Mouse (Mus musculus): ENCODE measurements around the gene Tyw5. TPM values are rescaled to one million over a fixed set of nuclear protein-coding genes. Genes with fewer than 3 reads are reported as not detected.

The Tyw5 gene
- polyA plus RNA-seq, 1 experiment from 2014 or later = 11.6 TPM

DNA sequence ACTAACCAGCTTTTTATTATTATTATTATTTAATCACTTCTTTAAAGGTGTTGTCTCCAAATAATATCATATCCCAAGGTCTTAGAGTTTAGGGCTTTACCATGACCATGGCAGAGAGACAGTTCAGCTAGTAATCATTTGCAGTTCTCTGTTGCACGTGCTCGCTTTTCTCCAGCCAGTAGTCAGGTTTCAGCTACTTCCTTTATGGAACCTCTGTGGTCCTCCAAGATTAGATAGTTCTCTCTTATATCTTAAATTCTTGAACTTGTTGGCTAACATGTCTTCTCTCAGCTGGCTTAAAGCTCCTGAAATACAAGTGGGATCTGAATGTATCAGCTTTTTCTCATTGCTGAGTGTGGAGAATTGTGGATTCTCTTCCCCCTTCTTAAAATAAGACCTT lies 2.1 kb upstream of the Tyw5 start:
- TF ChIP-seq EP300 (IDR thresholded peaks at IDR 0.05; ENCODE audit: low read depth) (no peak), CTCF (IDR thresholded peaks at IDR 0.05; ENCODE audit: low read depth) (no peak)
- Histone ChIP-seq H3K36me3 (replicated peaks; ENCODE audit: insufficient read depth, low read length) (peaks cover 23% of the 10 kb centered on the region), H3K27me3 (ENCODE audit: insufficient read depth, low read length) (no peaks in the 10 kb centered on the region), H3K9ac (replicated peaks) (no peak overlapping the region), H3K4me1 (ENCODE audit: insufficient read depth) (peaks cover 18% of the 10 kb centered on the region), H3K9me3 (ENCODE audit: low read length) (no peaks in the 10 kb centered on the region), H3K4me2 (ENCODE audit: low read depth, low read length) (no peak overlapping the region), H3K4me3 (ENCODE audit: low read depth, low read length) (no peak overlapping the region), H3K27ac (ENCODE audit: low read depth) (no peak overlapping the region)
- DNase-seq (no peak), ATAC-seq (no peak)
- 65% methylated on average over 2 of the region's 2 CpGs for WGBS (ENCODE audit: insufficient replicate concordance)

- Histone ChIP-seq H3K9ac (replicated peaks) (no peak overlapping the region), H3K4me1 (ENCODE audit: insufficient read depth) (peaks cover 8% of the 10 kb centered on the region), H3K4me2 (ENCODE audit: low read depth, low read length) (no peak overlapping the region), H3K9me3 (ENCODE audit: low read length) (no peaks in the 10 kb centered on the region), H3K36me3 (replicated peaks; ENCODE audit: insufficient read depth, low read length) (peaks cover 7% of the 10 kb centered on the region), H3K27ac (ENCODE audit: low read depth) (no peak overlapping the region), H3K4me3 (ENCODE audit: low read depth, low read length) (no peak overlapping the region), H3K27me3 (ENCODE audit: insufficient read depth, low read length) (no peaks in the 10 kb centered on the region)
- TF ChIP-seq CTCF (IDR thresholded peaks at IDR 0.05; ENCODE audit: low read depth) (no peak), EP300 (IDR thresholded peaks at IDR 0.05; ENCODE audit: low read depth) (no peak)
- ATAC-seq = no peak
- DNase-seq = no peak
- 86% methylated on average over 5 of the region's 5 CpGs for WGBS (ENCODE audit: insufficient replicate concordance)
Observed at GRCm38 (mm10) chr1:57402116-57402515, 4.8 kb downstream of the Tyw5 start.

GRCm38 (mm10) chr1:57400877-57401276 lies 6.0 kb downstream of the Tyw5 start:
- Histone ChIP-seq H3K4me3 (ENCODE audit: low read depth, low read length) (no peak overlapping the region), H3K9me3 (ENCODE audit: low read length) (no peaks in the 10 kb centered on the region), H3K27ac (ENCODE audit: low read depth) (no peak overlapping the region), H3K9ac (replicated peaks) (no peak overlapping the region), H3K27me3 (ENCODE audit: insufficient read depth, low read length) (no peaks in the 10 kb centered on the region), H3K36me3 (replicated peaks; ENCODE audit: insufficient read depth, low read length) (peaks cover 12% of the 10 kb centered on the region), H3K4me1 (ENCODE audit: insufficient read depth) (peaks cover 6% of the 10 kb centered on the region), H3K4me2 (ENCODE audit: low read depth, low read length) (no peak overlapping the region)
- no peak for ATAC-seq
- WGBS (ENCODE audit: insufficient replicate concordance) = 82% methylated on average over 2 of the region's 2 CpGs
- TF ChIP-seq EP300 (IDR thresholded peaks at IDR 0.05; ENCODE audit: low read depth) (no peak), CTCF (IDR thresholded peaks at IDR 0.05; ENCODE audit: low read depth) (no peak)
- DNase-seq = no peak

DNA sequence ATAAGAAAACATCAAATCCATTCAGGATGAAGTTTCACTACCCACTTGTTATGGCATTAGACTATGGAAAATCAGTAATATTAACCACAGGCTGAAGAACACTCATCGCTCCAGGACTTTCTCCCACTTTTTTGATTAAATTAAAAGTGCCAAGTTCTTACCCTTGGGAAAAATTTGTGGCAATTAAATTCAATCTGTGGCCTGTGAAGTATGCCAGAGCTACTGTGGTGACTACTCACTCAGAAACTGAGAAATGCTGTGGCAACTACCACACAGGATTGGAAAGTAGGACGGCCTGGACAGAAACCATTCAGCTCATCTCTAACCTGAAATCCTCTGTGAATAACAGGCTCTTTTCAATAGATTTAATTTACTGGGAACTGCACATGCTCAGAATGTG lies 6.6 kb downstream of the Tyw5 start:
- WGBS (ENCODE audit: insufficient replicate concordance) = 97% methylated on average over 2 of the region's 2 CpGs
- H3K4me1 ChIP-seq (ENCODE audit: insufficient read depth) = peaks cover under 1% of the 10 kb centered on the region
- H3K36me3 ChIP-seq (replicated peaks; ENCODE audit: insufficient read depth, low read length) = peaks cover 12% of the 10 kb centered on the region
- ATAC-seq (no peak), DNase-seq (no peak)
- H3K4me3 ChIP-seq (ENCODE audit: low read depth, low read length) = no peak overlapping the region
- TF ChIP-seq CTCF (IDR thresholded peaks at IDR 0.05; ENCODE audit: low read depth) (no peak), EP300 (IDR thresholded peaks at IDR 0.05; ENCODE audit: low read depth) (no peak)
- no peak overlapping the region for H3K4me2 ChIP-seq (ENCODE audit: low read depth, low read length)
- no peaks in the 10 kb centered on the region for H3K27me3 ChIP-seq (ENCODE audit: insufficient read depth, low read length)
- H3K27ac ChIP-seq (ENCODE audit: low read depth) = no peak overlapping the region
- H3K9ac ChIP-seq (replicated peaks) = no peak overlapping the region
- no peaks in the 10 kb centered on the region for H3K9me3 ChIP-seq (ENCODE audit: low read length)

GRCm38 (mm10) chr1:57394051-57394450 lies 12.8 kb downstream of the Tyw5 start:
- no peak overlapping the region for H3K27ac ChIP-seq (ENCODE audit: low read depth)
- no peak overlapping the region for H3K4me2 ChIP-seq (ENCODE audit: low read depth, low read length)
- DNase-seq (peak; percentile 59), ATAC-seq (no peak)
- peaks cover 4% of the 10 kb centered on the region; the same call in 1 of the 2 replicates for H3K4me1 ChIP-seq (ENCODE audit: insufficient read depth)
- H3K9me3 ChIP-seq (ENCODE audit: low read length) = no peaks in the 10 kb centered on the region
- peaks cover 8% of the 10 kb centered on the region for H3K36me3 ChIP-seq (replicated peaks; ENCODE audit: insufficient read depth, low read length)
- no peak overlapping the region for H3K9ac ChIP-seq (replicated peaks)
- H3K4me3 ChIP-seq (ENCODE audit: low read depth, low read length) = no peak overlapping the region
- 54% methylated on average over 3 of the region's 3 CpGs for WGBS (ENCODE audit: insufficient replicate concordance)
- H3K27me3 ChIP-seq (ENCODE audit: insufficient read depth, low read length) = no peaks in the 10 kb centered on the region
- TF ChIP-seq CTCF (IDR thresholded peaks at IDR 0.05; ENCODE audit: low read depth) (peak; percentile 87), EP300 (IDR thresholded peaks at IDR 0.05; ENCODE audit: low read depth) (no peak)

- Histone ChIP-seq H3K36me3 (replicated peaks; ENCODE audit: insufficient read depth, low read length) (peaks cover 12% of the 10 kb centered on the region), H3K4me1 (ENCODE audit: insufficient read depth) (peaks cover 4% of the 10 kb centered on the region; the same call in 1 of the 2 replicates), H3K4me3 (ENCODE audit: low read depth, low read length) (no peak overlapping the region), H3K27me3 (ENCODE audit: insufficient read depth, low read length) (no peaks in the 10 kb centered on the region), H3K9me3 (ENCODE audit: low read length) (no peaks in the 10 kb centered on the region), H3K4me2 (ENCODE audit: low read depth, low read length) (no peak overlapping the region), H3K9ac (replicated peaks) (no peak overlapping the region), H3K27ac (ENCODE audit: low read depth) (no peak overlapping the region)
- DNase-seq = no peak
- peak; percentile 35; the same call in 1 of the 2 replicates for ATAC-seq
- WGBS (ENCODE audit: insufficient replicate concordance) = 60% methylated on average over 4 of the region's 4 CpGs
- TF ChIP-seq CTCF (IDR thresholded peaks at IDR 0.05; ENCODE audit: low read depth) (no peak), EP300 (IDR thresholded peaks at IDR 0.05; ENCODE audit: low read depth) (no peak)
Observed at GRCm38 (mm10) chr1:57392417-57392816, 14.5 kb downstream of the Tyw5 start.

All from liver, postnatal 0 days (tissue).